Mouse (Mus musculus) neural tube, embryonic 10.5 days (tissue): ENCODE data around the gene Grik1.

ENCODE experiments used
- DNase-seq: peaks from one replicate; pipeline ENCODE4 v3.0.0-alpha.2; 2017; ENCODE audit warnings: low spot score; ENCODE audit errors: extremely low spot score

Grik1 gene

GRCm38 (mm10) chr16:88142136-88142535 lies 147.9 kb downstream of the Grik1 start:
- no peak for DNase-seq

- no peak for DNase-seq
These were observed 148.5 kb downstream of the Grik1 start for GRCm38 (mm10) chr16:88141594-88141993.

- DNase-seq: no peak
These were observed 151.2 kb downstream of the Grik1 start for GRCm38 (mm10) chr16:88138913-88139312.

- DNase-seq: no peak
These were observed 157.1 kb downstream of the Grik1 start for GRCm38 (mm10) chr16:88132919-88133318.

GRCm38 (mm10) chr16:88131103-88131502 lies 159.0 kb downstream of the Grik1 start:
- DNase-seq: no peak

- DNase-seq: no peak
These were observed 165.0 kb downstream of the Grik1 start for GRCm38 (mm10) chr16:88125098-88125497.

GRCm38 (mm10) chr16:88112551-88113138 lies 177.4 kb downstream of the Grik1 start:
- no peak for DNase-seq

GRCm38 (mm10) chr16:88111459-88111858 lies 178.6 kb downstream of the Grik1 start:
- no peak for DNase-seq

GRCm38 (mm10) chr16:88094206-88094789 lies 195.8 kb downstream of the Grik1 start:
- no peak for DNase-seq

- DNase-seq: no peak
These were observed 202.8 kb downstream of the Grik1 start for GRCm38 (mm10) chr16:88087280-88087679.

GRCm38 (mm10) chr16:88074716-88075115 lies 215.3 kb downstream of the Grik1 start:
- no peak for DNase-seq

- DNase-seq: no peak
These were observed 229.1 kb downstream of the Grik1 start for GRCm38 (mm10) chr16:88060936-88061335.

- DNase-seq: no peak
These were observed 241.9 kb downstream of the Grik1 start for GRCm38 (mm10) chr16:88048121-88048520.

- no peak for DNase-seq
These were observed 245.7 kb downstream of the Grik1 start for GRCm38 (mm10) chr16:88044321-88044720.

- DNase-seq: no peak
These were observed 247.6 kb downstream of the Grik1 start for GRCm38 (mm10) chr16:88042458-88042857.

GRCm38 (mm10) chr16:88038503-88039091 lies 251.5 kb downstream of the Grik1 start:
- DNase-seq: no peak

- DNase-seq: no peak
These were observed 301.3 kb downstream of the Grik1 start for GRCm38 (mm10) chr16:87988805-87989204.

GRCm38 (mm10) chr16:87984201-87984870 lies 305.7 kb downstream of the Grik1 start:
- no peak for DNase-seq

GRCm38 (mm10) chr16:87974076-87974443 lies 316.0 kb downstream of the Grik1 start:
- no peak for DNase-seq

GRCm38 (mm10) chr16:87973394-87974075 lies 316.5 kb downstream of the Grik1 start:
- no peak for DNase-seq

- DNase-seq: no peak
These were observed 318.2 kb downstream of the Grik1 start for GRCm38 (mm10) chr16:87971911-87972310.

GRCm38 (mm10) chr16:87969936-87970335 lies 320.1 kb downstream of the Grik1 start:
- DNase-seq: no peak
